Mouse (Mus musculus) macrophage (primary cell): ENCODE data around the gene Sp1. TPM values are rescaled to one million over a fixed set of nuclear protein-coding genes. Genes with fewer than 3 reads are reported as not detected.

Experiments
- H3K27ac ChIP-seq: fragments of 350-480 bp; formaldehyde crosslinking; 2 replicates; pipeline ENCODE4 v1.9.0; 2021
- H3K36me3 ChIP-seq: fragments of 350-480 bp; formaldehyde crosslinking; 2 replicates; pipeline ENCODE4 v1.9.0; 2021; ENCODE audit errors: inconsistent target
- H3K4me3 ChIP-seq: fragments of 350-480 bp; formaldehyde crosslinking; 2 replicates; pipeline ENCODE4 v1.9.0; 2021; ENCODE audit errors: inconsistent target
- H3K79me2 ChIP-seq: fragments of 350-480 bp; formaldehyde crosslinking; 2 replicates; pipeline ENCODE4 v1.9.0; 2021; ENCODE audit errors: inconsistent target
- WGBS: methylation state at CpG from one replicate; pipeline ENCODE4 v1.1.7; 2026; ENCODE audit warnings: inconsistent platforms; ENCODE audit not compliant: missing documents; 5-methylcytosine and 5-hydroxymethylcytosine counted together
- polyA plus RNA-seq: library from polyadenylated mRNA; stranded (reverse); fragments of 250-400 nt; gene quantifications from 3 replicates; pipeline ENCODE4 v1.2.4, GENCODE M21; 2018; ENCODE audit warnings: inconsistent platforms

The Sp1 gene
- polyA plus RNA-seq, 1 experiment from 2014 or later = 19.8 TPM

DNA sequence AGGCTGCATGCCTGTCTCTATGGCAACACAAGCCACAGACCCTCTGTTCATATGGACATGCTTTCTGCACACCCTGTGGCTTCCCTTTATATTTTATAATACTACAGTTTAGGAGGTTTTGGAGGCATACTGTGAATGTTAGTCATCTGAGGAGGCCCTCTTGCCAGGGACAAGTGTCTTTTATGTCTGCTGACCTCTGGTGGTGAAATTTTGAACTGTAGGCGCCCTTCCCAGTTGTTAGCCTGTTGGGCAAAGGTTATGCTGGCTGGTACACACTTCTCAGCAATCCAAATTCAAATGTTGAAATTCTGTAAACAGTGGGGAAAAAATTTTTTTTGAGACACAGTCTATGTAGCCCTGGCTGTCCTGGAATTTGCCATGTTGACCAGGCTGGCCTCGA is 36.5 kb downstream of the Sp1 start:
- Histone ChIP-seq H3K27ac (no peak overlapping the region), H3K4me3 (no peak overlapping the region), H3K36me3 (no peaks in the 10 kb centered on the region), H3K79me2 (no peaks in the 10 kb centered on the region)
- WGBS = 50% methylated on average over 2 of the region's 2 CpGs

- WGBS = 86% methylated on average over 8 of the region's 8 CpGs
These were observed 39.2 kb downstream of the Sp1 start, which contains the start of gene Amhr2 for GRCm38 (mm10) chr15:102445146-102445545. Gene Amhr2 (plus strand): TSS chr15:102445367.

DNA sequence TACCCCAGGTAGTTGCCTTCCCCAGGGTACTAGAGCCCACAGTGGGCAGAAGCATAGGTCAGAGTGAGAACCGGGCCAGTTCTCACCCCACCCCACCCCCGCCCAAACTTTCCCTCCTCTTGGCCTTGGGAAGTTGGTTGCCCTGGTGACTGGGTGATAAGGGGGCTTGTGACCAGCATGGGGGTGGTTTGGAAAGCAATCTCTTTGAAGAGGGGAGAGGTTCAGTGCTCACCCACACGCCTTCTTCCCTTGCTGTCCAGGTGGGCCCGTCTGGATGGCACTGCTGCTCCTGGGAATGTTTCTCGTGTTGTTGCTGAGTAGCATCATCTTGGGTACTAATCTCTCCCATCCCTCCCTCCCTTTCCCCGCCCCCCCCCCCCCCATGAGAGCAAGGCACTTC is 40.5 kb downstream of the Sp1 start:
- H3K27ac ChIP-seq = no peak overlapping the region
- H3K36me3 ChIP-seq = no peaks in the 10 kb centered on the region
- 85% methylated on average over 4 of the region's 6 CpGs for WGBS
- H3K79me2 ChIP-seq = no peaks in the 10 kb centered on the region
- H3K4me3 ChIP-seq = no peak overlapping the region

More at GRCm38 (mm10) chr15:102445146-102445545, 39.2 kb downstream of the Sp1 start, which contains the start of gene Amhr2:
- Histone ChIP-seq H3K4me3 (no peak within 1 kb of the TSS), H3K36me3 (no peaks in the 10 kb centered on the region), H3K27ac (no peak within 1 kb of the TSS), H3K79me2 (no peaks in the 10 kb centered on the region)

GRCm38 (mm10) chr15:102449366-102449765 is 43.4 kb downstream of the Sp1 start:
- Histone ChIP-seq H3K36me3 (no peaks in the 10 kb centered on the region), H3K27ac (no peak overlapping the region), H3K4me3 (no peak overlapping the region), H3K79me2 (no peaks in the 10 kb centered on the region)
- 85% methylated on average over 8 of the region's 8 CpGs for WGBS

- H3K4me3 ChIP-seq = no peak overlapping the region
- no peak overlapping the region for H3K27ac ChIP-seq
- H3K79me2 ChIP-seq = no peaks in the 10 kb centered on the region
- no peaks in the 10 kb centered on the region for H3K36me3 ChIP-seq
- WGBS = 59% methylated on average over 7 of the region's 7 CpGs
These were observed 45.0 kb downstream of the Sp1 start for GRCm38 (mm10) chr15:102450928-102451327.

GRCm38 (mm10) chr15:102451666-102452430 is 45.9 kb downstream of the Sp1 start:
- no peaks in the 10 kb centered on the region for H3K79me2 ChIP-seq
- no peaks in the 10 kb centered on the region for H3K36me3 ChIP-seq
- H3K4me3 ChIP-seq = no peak overlapping the region
- no peak overlapping the region for H3K27ac ChIP-seq
- WGBS = 89% methylated on average over 26 of the region's 26 CpGs

DNA sequence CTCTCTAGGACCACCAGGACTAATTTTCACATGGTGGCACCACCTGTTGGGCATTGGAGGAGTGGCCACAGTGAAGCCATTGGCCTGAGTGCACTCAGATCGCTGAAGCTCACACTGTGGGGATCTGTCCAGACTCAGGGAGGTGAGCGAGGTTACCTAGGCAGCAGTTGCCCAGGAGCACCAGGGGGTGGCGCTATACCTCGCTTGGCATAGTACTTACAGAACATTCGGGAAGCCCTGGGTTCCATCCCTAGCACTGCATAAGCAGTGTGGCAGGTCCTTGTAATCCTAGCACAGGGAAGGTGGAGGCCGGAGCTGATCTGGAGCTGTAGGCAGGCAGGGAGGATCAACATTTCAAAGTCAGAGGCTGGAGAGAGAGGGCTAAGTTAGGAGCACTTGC is 50.0 kb downstream of the Sp1 start:
- Histone ChIP-seq H3K4me3 (no peak overlapping the region), H3K27ac (no peak overlapping the region), H3K79me2 (peaks cover 20% of the 10 kb centered on the region), H3K36me3 (no peaks in the 10 kb centered on the region)
- 71% methylated on average over 6 of the region's 6 CpGs for WGBS

DNA sequence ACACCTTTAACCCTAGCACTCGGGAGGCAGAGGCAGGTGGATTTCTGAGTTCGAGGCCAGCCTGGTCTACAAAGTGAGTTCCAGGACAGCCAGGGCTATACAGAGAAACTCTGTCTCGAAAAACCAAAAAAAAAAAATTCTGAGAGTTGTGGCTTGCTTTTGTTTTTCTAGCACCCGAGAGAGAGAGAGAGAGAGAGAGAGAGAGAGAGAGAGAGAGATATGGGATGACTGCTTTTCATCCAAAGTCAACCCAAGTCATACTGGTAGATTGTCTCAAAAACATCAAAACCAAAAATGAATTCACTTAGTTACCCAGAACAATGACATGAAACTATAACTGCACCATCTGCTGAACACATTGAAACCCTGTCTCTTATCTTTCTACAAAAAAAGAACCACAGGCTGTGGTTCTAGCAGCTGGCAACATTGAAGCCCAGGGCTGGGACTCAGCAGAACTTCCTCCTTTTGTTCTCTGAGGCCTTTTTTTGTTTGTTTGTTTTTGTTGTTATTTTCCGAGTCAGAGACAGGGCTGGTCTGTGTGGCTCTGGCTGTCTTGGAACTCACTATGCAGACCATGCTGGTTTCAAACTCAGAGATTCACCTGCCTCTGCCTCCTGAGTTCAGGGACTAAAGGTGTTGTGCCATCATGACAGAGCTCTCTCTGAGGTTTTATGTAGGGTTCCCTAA is 52.2 kb downstream of the Sp1 start:
- peak overlapping the region; percentile 90 for H3K4me3 ChIP-seq
- H3K36me3 ChIP-seq = peaks cover 10% of the 10 kb centered on the region; the same call in 1 of the 2 replicates
- WGBS = 7% methylated on average over 3 of the region's 5 CpGs
- peak overlapping the region; percentile 59 for H3K27ac ChIP-seq
- peaks cover 34% of the 10 kb centered on the region for H3K79me2 ChIP-seq

DNA sequence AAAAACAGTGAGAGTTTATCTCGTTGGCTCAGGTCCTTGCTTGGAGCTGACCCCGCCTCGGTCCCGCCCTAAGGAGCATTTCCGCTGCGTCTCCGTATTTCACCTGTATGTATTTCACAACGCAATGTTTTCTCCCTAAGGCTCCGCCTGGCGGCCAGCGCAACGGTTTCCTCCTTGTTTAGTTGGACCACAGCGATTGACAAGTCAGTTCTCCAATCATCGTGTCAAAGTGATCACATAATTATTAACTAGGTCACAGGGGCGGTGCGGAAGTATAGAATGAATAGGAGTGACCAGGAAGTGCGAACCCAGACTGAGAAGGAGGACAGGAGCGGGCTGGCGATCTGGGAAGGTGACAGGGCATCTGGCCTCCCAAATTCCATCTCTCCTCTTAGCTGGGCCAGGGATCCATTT is 53.0 kb downstream of the Sp1 start, which contains the start of gene Prr13:
Gene Prr13, plus strand, starts transcription at position 125 of the 414 bp plus-strand sequence.
- H3K4me3 ChIP-seq = peak within 1 kb of the TSS; percentile 90
- peaks cover 34% of the 10 kb centered on the region for H3K79me2 ChIP-seq
- peaks cover 13% of the 10 kb centered on the region; the same call in 1 of the 2 replicates for H3K36me3 ChIP-seq
- 3% methylated on average over 19 of the region's 19 CpGs for WGBS
- peak within 1 kb of the TSS; percentile 59 for H3K27ac ChIP-seq

DNA sequence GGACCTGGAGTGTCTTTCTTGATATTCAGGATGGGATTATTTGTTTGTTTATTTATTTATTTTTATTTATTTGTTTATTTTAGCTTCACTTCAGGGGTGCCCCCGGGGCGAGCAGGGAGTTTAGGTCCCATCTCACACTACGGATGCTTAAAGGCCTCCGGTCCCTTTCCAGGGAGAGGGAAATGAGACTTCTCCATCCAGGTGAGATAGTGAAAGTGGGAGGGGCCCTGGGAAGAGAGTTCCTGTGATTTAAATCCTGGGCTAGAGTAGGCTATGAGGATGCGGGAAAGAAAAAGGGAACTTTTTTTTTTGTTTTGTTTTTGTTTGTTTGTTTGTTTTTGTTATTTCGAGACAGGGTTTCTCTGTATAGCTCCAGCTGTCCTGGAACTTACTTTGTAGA is 53.4 kb downstream of the Sp1 start:
- 15% methylated on average over 6 of the region's 6 CpGs for WGBS
- Histone ChIP-seq H3K79me2 (peaks cover 34% of the 10 kb centered on the region), H3K36me3 (peaks cover 13% of the 10 kb centered on the region; the same call in 1 of the 2 replicates), H3K27ac (peak overlapping the region; percentile 59), H3K4me3 (peak overlapping the region; percentile 90)

DNA sequence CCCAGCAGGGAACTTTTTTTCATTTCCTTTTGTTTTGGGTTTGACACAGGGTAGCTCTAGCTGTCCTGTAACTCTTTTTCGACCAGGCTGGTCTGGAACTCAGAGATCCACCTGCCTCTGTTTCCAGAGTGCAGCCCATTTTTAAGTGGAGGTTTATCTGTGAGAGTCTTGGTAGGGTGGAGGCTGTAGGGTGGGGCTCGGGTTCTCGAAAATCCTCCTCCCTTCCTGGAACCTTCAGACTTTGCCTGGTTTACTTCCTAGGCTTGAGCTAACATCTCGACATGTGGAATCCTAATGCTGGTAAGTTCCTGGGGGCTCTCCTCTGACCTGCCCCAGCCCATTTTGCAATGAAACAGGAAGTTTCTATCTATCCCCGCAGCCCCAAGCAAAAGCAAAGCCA is 53.9 kb downstream of the Sp1 start:
- peak overlapping the region; percentile 59 for H3K27ac ChIP-seq
- 3% methylated on average over 5 of the region's 5 CpGs for WGBS
- peak overlapping the region; percentile 90 for H3K4me3 ChIP-seq
- peaks cover 13% of the 10 kb centered on the region; the same call in 1 of the 2 replicates for H3K36me3 ChIP-seq
- peaks cover 34% of the 10 kb centered on the region for H3K79me2 ChIP-seq

- peak overlapping the region; percentile 59 for H3K27ac ChIP-seq
These were observed 54.5 kb downstream of the Sp1 start for GRCm38 (mm10) chr15:102460409-102460808.

GRCm38 (mm10) chr15:102460971-102461370 is 55.0 kb downstream of the Sp1 start:
- peak overlapping the region; percentile 59 for H3K27ac ChIP-seq
- WGBS = 1% methylated on average over 4 of the region's 4 CpGs

More at GRCm38 (mm10) chr15:102460409-102460808, 54.5 kb downstream of the Sp1 start:
- WGBS = 36% methylated on average over 11 of the region's 12 CpGs
- Histone ChIP-seq H3K4me3 (peak overlapping the region; percentile 90), H3K79me2 (peaks cover 34% of the 10 kb centered on the region), H3K36me3 (peaks cover 13% of the 10 kb centered on the region; the same call in 1 of the 2 replicates)

GRCm38 (mm10) chr15:102461430-102462075 is 55.6 kb downstream of the Sp1 start:
- H3K4me3 ChIP-seq = peak overlapping the region; percentile 90; the same call in 1 of the 2 replicates
- peaks cover 19% of the 10 kb centered on the region; the same call in 1 of the 2 replicates for H3K36me3 ChIP-seq
- peaks cover 34% of the 10 kb centered on the region for H3K79me2 ChIP-seq
- H3K27ac ChIP-seq = peak overlapping the region; percentile 59
- 77% methylated on average over 7 of the region's 9 CpGs for WGBS

More at GRCm38 (mm10) chr15:102460971-102461370, 55.0 kb downstream of the Sp1 start:
- Histone ChIP-seq H3K36me3 (peaks cover 17% of the 10 kb centered on the region; the same call in 1 of the 2 replicates), H3K4me3 (peak overlapping the region; percentile 90), H3K79me2 (peaks cover 34% of the 10 kb centered on the region)
